Mouse (Mus musculus): ENCODE measurements around the gene Mcam. TPM values are rescaled to one million over a fixed set of nuclear protein-coding genes. Genes with fewer than 3 reads are reported as not detected.
A peak's percentile ranks its signal among the peaks of the same experiment; 100 is the strongest.

Gene Mcam
- total and polyA plus RNA-seq, 2 experiments from 2014 or later: 54.2 to 190 TPM

- no peak overlapping the region for H3K4me3 ChIP-seq (ENCODE audit: low read depth, low read length)
- H3K9me3 ChIP-seq (replicated peaks; ENCODE audit: control insufficient read depth, low read length): no peaks in the 10 kb centered on the region
- no peaks in the 10 kb centered on the region for H3K4me1 ChIP-seq (ENCODE audit: control insufficient read depth, insufficient read depth)
- no peak for ATAC-seq (ENCODE audit: insufficient read depth, low read depth)
- no peaks in the 10 kb centered on the region for H3K36me3 ChIP-seq (replicated peaks; ENCODE audit: control insufficient read depth, insufficient read depth, low read length)
- TF ChIP-seq EP300 (IDR thresholded peaks at IDR 0.05; ENCODE audit: low read depth) (no peak), CTCF (IDR thresholded peaks at IDR 0.05; ENCODE audit: low read depth) (no peak)
- no peak for DNase-seq (ENCODE audit: low spot score)
- no peaks in the 10 kb centered on the region for H3K27me3 ChIP-seq (ENCODE audit: control insufficient read depth, insufficient read depth, low read length)
- no peak overlapping the region for H3K27ac ChIP-seq (ENCODE audit: low read depth)
- no peak overlapping the region for H3K4me2 ChIP-seq (ENCODE audit: low read depth, low read length)
- WGBS: 62% methylated on average over 8 of the region's 8 CpGs
- no peak overlapping the region for H3K9ac ChIP-seq (replicated peaks; ENCODE audit: low read depth, low read length)
Measured at GRCm38 (mm10) chr9:44119948-44120465, 14.3 kb upstream of the Mcam start.

- H3K27ac ChIP-seq (ENCODE audit: low read depth): no peak overlapping the region
- no peaks in the 10 kb centered on the region for H3K36me3 ChIP-seq (replicated peaks; ENCODE audit: control insufficient read depth, insufficient read depth, low read length)
- H3K27me3 ChIP-seq (ENCODE audit: control insufficient read depth, insufficient read depth, low read length): no peaks in the 10 kb centered on the region
- ATAC-seq (ENCODE audit: insufficient read depth, low read depth) (no peak), DNase-seq (ENCODE audit: low spot score) (no peak)
- H3K4me2 ChIP-seq (ENCODE audit: low read depth, low read length): no peak overlapping the region
- no peak overlapping the region for H3K9ac ChIP-seq (replicated peaks; ENCODE audit: low read depth, low read length)
- H3K4me3 ChIP-seq (ENCODE audit: low read depth, low read length): no peak overlapping the region
- H3K4me1 ChIP-seq (ENCODE audit: control insufficient read depth, insufficient read depth): peaks cover 3% of the 10 kb centered on the region; the same call in 1 of the 2 replicates
- TF ChIP-seq CTCF (IDR thresholded peaks at IDR 0.05; ENCODE audit: low read depth) (peak; percentile 54), EP300 (IDR thresholded peaks at IDR 0.05; ENCODE audit: low read depth) (no peak)
- 60% methylated on average over 6 of the region's 6 CpGs for WGBS
- H3K9me3 ChIP-seq (replicated peaks; ENCODE audit: control insufficient read depth, low read length): no peaks in the 10 kb centered on the region
Measured at GRCm38 (mm10) chr9:44124317-44124716, 10.0 kb upstream of the Mcam start.

- H3K27me3 ChIP-seq (ENCODE audit: control insufficient read depth, insufficient read depth, low read length): no peaks in the 10 kb centered on the region
- peaks cover 10% of the 10 kb centered on the region for H3K4me1 ChIP-seq (ENCODE audit: control insufficient read depth, insufficient read depth)
- ATAC-seq (ENCODE audit: insufficient read depth, low read depth): no peak
- no peak overlapping the region for H3K27ac ChIP-seq (ENCODE audit: low read depth)
- WGBS: 64% methylated on average over 5 of the region's 5 CpGs
- TF ChIP-seq CTCF (IDR thresholded peaks at IDR 0.05; ENCODE audit: low read depth): no peak
- TF ChIP-seq EP300 (IDR thresholded peaks at IDR 0.05; ENCODE audit: low read depth): no peak
- no peak overlapping the region for H3K4me2 ChIP-seq (ENCODE audit: low read depth, low read length)
- no peak overlapping the region for H3K4me3 ChIP-seq (ENCODE audit: low read depth, low read length)
- H3K9me3 ChIP-seq (replicated peaks; ENCODE audit: control insufficient read depth, low read length): no peaks in the 10 kb centered on the region
- H3K36me3 ChIP-seq (replicated peaks; ENCODE audit: control insufficient read depth, insufficient read depth, low read length): no peaks in the 10 kb centered on the region
- DNase-seq (ENCODE audit: low spot score): no peak
- H3K9ac ChIP-seq (replicated peaks; ENCODE audit: low read depth, low read length): no peak overlapping the region
Measured at GRCm38 (mm10) chr9:44125026-44125425, 9.2 kb upstream of the Mcam start.

GRCm38 (mm10) chr9:44125546-44126428 is 8.5 kb upstream of the Mcam start:
- peaks cover 18% of the 10 kb centered on the region for H3K4me1 ChIP-seq (ENCODE audit: control insufficient read depth, insufficient read depth)
- ATAC-seq (ENCODE audit: insufficient read depth, low read depth) (no peak), DNase-seq (ENCODE audit: low spot score) (peak; percentile 84)
- TF ChIP-seq CTCF (IDR thresholded peaks at IDR 0.05; ENCODE audit: low read depth) (peak; percentile 92), EP300 (IDR thresholded peaks at IDR 0.05; ENCODE audit: low read depth) (no peak)
- no peaks in the 10 kb centered on the region for H3K36me3 ChIP-seq (replicated peaks; ENCODE audit: control insufficient read depth, insufficient read depth, low read length)
- H3K9ac ChIP-seq (replicated peaks; ENCODE audit: low read depth, low read length): no peak overlapping the region
- peak overlapping the region; percentile 47 for H3K4me2 ChIP-seq (ENCODE audit: low read depth, low read length)
- 30% methylated on average over 18 of the region's 18 CpGs for WGBS
- no peaks in the 10 kb centered on the region for H3K27me3 ChIP-seq (ENCODE audit: control insufficient read depth, insufficient read depth, low read length)
- H3K27ac ChIP-seq (ENCODE audit: low read depth): peak overlapping the region; percentile 77
- no peaks in the 10 kb centered on the region for H3K9me3 ChIP-seq (replicated peaks; ENCODE audit: control insufficient read depth, low read length)
- peak overlapping the region; percentile 16; the same call in 1 of the 2 replicates for H3K4me3 ChIP-seq (ENCODE audit: low read depth, low read length)

- DNase-seq (ENCODE audit: low spot score) (no peak), ATAC-seq (ENCODE audit: insufficient read depth, low read depth) (no peak)
- no peaks in the 10 kb centered on the region for H3K36me3 ChIP-seq (replicated peaks; ENCODE audit: control insufficient read depth, insufficient read depth, low read length)
- no peaks in the 10 kb centered on the region for H3K27me3 ChIP-seq (ENCODE audit: control insufficient read depth, insufficient read depth, low read length)
- H3K4me2 ChIP-seq (ENCODE audit: low read depth, low read length): no peak overlapping the region
- peak overlapping the region; percentile 77 for H3K27ac ChIP-seq (ENCODE audit: low read depth)
- H3K4me1 ChIP-seq (ENCODE audit: control insufficient read depth, insufficient read depth): peaks cover 20% of the 10 kb centered on the region
- H3K4me3 ChIP-seq (ENCODE audit: low read depth, low read length): no peak overlapping the region
- WGBS: 81% methylated on average over 3 of the region's 3 CpGs
- H3K9me3 ChIP-seq (replicated peaks; ENCODE audit: control insufficient read depth, low read length): no peaks in the 10 kb centered on the region
- no peak overlapping the region for H3K9ac ChIP-seq (replicated peaks; ENCODE audit: low read depth, low read length)
- TF ChIP-seq CTCF (IDR thresholded peaks at IDR 0.05; ENCODE audit: low read depth): no peak
- no peak for TF ChIP-seq EP300 (IDR thresholded peaks at IDR 0.05; ENCODE audit: low read depth)
Measured at GRCm38 (mm10) chr9:44126746-44127145, 7.5 kb upstream of the Mcam start.
